Mouse (Mus musculus) brain, adult 2 months (tissue): ENCODE results near the gene Ankrd39.

Source experiments
- DNase-seq: peaks from one replicate; pipeline ENCODE4 v3.0.0; 2011; ENCODE audit warnings: low read depth, low spot score

Gene Ankrd39

DNA sequence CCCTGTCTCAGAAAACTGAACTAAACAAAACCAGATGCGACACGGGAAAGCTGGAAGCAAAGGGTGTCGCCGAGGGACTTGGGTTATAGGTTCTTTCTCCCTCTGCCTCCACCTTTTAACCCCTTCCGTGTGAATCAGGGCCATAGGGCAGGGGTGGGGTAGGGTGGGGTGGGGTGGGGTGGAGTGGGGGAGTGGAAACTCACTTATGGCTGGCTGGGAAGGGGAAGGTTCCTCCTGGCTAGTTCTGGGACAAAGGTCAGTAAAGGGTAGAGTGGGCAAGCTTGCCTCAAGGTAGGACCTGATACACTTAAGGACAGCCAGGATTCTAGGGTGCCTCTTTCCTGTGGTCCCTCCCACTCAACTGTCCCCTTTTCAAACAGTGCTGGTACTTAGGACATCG is 53.9 kb downstream of the Ankrd39 start:
- DNase-seq: no peak

GRCm38 (mm10) chr1:36492416-36493139 is 54.7 kb downstream of the Ankrd39 start:
- peak; percentile 97 for DNase-seq

GRCm38 (mm10) chr1:36489661-36490060 is 57.6 kb downstream of the Ankrd39 start:
- DNase-seq: peak; percentile 66
